Mouse (Mus musculus): ENCODE results near the gene Ptch1.

The Ptch1 gene

GRCm38 (mm10) chr13:63534981-63535380 lies 38.4 kb downstream of the Ptch1 start:
- no peak for DNase-seq (ENCODE audit: low spot score in 2 of 2)

- DNase-seq (ENCODE audit: low spot score in 2 of 2), result no peak
Measured at GRCm38 (mm10) chr13:63530857-63531256, 42.5 kb downstream of the Ptch1 start.

GRCm38 (mm10) chr13:63530371-63530764 lies 43.0 kb downstream of the Ptch1 start:
- no peak for DNase-seq (ENCODE audit: low spot score in 2 of 2)

GRCm38 (mm10) chr13:63529602-63530370 lies 43.6 kb downstream of the Ptch1 start:
- DNase-seq (ENCODE audit: low spot score in 2 of 2), result no peak

- no peak for DNase-seq (ENCODE audit: low spot score in 2 of 2)
Measured at GRCm38 (mm10) chr13:63528852-63529251, 44.5 kb downstream of the Ptch1 start.

- no peak for DNase-seq (ENCODE audit: low spot score in 2 of 2)
Measured at GRCm38 (mm10) chr13:63528164-63528675, 45.2 kb downstream of the Ptch1 start.

GRCm38 (mm10) chr13:63525571-63526197 lies 47.7 kb downstream of the Ptch1 start:
- DNase-seq (ENCODE audit: low spot score in 2 of 2), result no peak

- no peak for DNase-seq (ENCODE audit: low spot score in 2 of 2)
Measured at GRCm38 (mm10) chr13:63524608-63525570, 48.5 kb downstream of the Ptch1 start.

- no peak for DNase-seq (ENCODE audit: low spot score in 2 of 2)
Measured at GRCm38 (mm10) chr13:63524061-63524460, 49.3 kb downstream of the Ptch1 start.

- no peak for DNase-seq (ENCODE audit: low spot score in 2 of 2)
Measured at GRCm38 (mm10) chr13:63522832-63523231, 50.6 kb downstream of the Ptch1 start.

GRCm38 (mm10) chr13:63520110-63520509 lies 53.3 kb downstream of the Ptch1 start:
- DNase-seq (ENCODE audit: low spot score in 2 of 2), result no peak

GRCm38 (mm10) chr13:63516535-63516934 lies 56.9 kb downstream of the Ptch1 start:
- DNase-seq (ENCODE audit: low spot score in 2 of 2), result no peak

- no peak for DNase-seq (ENCODE audit: low spot score in 2 of 2)
Measured at GRCm38 (mm10) chr13:63515542-63515941, 57.9 kb downstream of the Ptch1 start.

GRCm38 (mm10) chr13:63514931-63515360 lies 58.5 kb downstream of the Ptch1 start:
- DNase-seq (ENCODE audit: low spot score in 2 of 2), result no peak

GRCm38 (mm10) chr13:63513374-63514098 lies 59.9 kb downstream of the Ptch1 start:
- no peak for DNase-seq (ENCODE audit: low spot score in 2 of 2)

- no peak for DNase-seq (ENCODE audit: low spot score in 2 of 2)
Measured at GRCm38 (mm10) chr13:63512411-63512810, 61.0 kb downstream of the Ptch1 start.

GRCm38 (mm10) chr13:63507821-63508220 lies 65.6 kb downstream of the Ptch1 start:
- DNase-seq (ENCODE audit: low spot score in 2 of 2), result no peak

GRCm38 (mm10) chr13:63507001-63507556 lies 66.3 kb downstream of the Ptch1 start:
- DNase-seq (ENCODE audit: low spot score in 2 of 2), result no peak

GRCm38 (mm10) chr13:63506364-63506763 lies 67.0 kb downstream of the Ptch1 start:
- no peak for DNase-seq (ENCODE audit: low spot score in 2 of 2)

- DNase-seq (ENCODE audit: low spot score in 2 of 2), result no peak
Measured at GRCm38 (mm10) chr13:63502391-63502790, 71.0 kb downstream of the Ptch1 start.

GRCm38 (mm10) chr13:63499489-63499888 lies 73.9 kb downstream of the Ptch1 start:
- DNase-seq (ENCODE audit: low spot score in 2 of 2), result no peak

All from urinary bladder, postnatal 4 days (tissue).